Mouse (Mus musculus): ENCODE results near the gene Pank2.
"Not testable (repeated sequence)": the region's sequence is repeated elsewhere in the genome, so short reads cannot be mapped to it uniquely, and the experiment has no call there.

Pank2 gene

GRCm38 (mm10) chr2:131260544-131261307 lies 1.6 kb upstream of the Pank2 start:
- DNase-seq (ENCODE audit: low spot score in 2 of 2), result no peak

- no peak for DNase-seq (ENCODE audit: low spot score in 2 of 2)
Observed at GRCm38 (mm10) chr2:131261481-131262212, 648 bp upstream of the Pank2 start.

- peak in 1 of 2 experiments; percentile 16 for DNase-seq (ENCODE audit: low spot score in 2 of 2)
Observed at GRCm38 (mm10) chr2:131262680-131263670, 680 bp downstream of the Pank2 start.

- no peak for DNase-seq (ENCODE audit: low spot score in 2 of 2)
Observed at GRCm38 (mm10) chr2:131264027-131264426, 1.7 kb downstream of the Pank2 start.

- DNase-seq (ENCODE audit: low spot score in 2 of 2), result no peak
Observed at GRCm38 (mm10) chr2:131265056-131265455, 2.8 kb downstream of the Pank2 start.

GRCm38 (mm10) chr2:131275493-131275892 lies 13.2 kb downstream of the Pank2 start:
- DNase-seq (ENCODE audit: low spot score in 2 of 2), result no peak

- DNase-seq (ENCODE audit: low spot score in 2 of 2), result no peak
Observed at GRCm38 (mm10) chr2:131276722-131277121, 14.4 kb downstream of the Pank2 start.

GRCm38 (mm10) chr2:131281596-131281995 lies 19.3 kb downstream of the Pank2 start:
- DNase-seq (ENCODE audit: low spot score in 2 of 2), result no peak

GRCm38 (mm10) chr2:131286276-131286675 lies 24.0 kb downstream of the Pank2 start:
- no peak for DNase-seq (ENCODE audit: low spot score in 2 of 2)

GRCm38 (mm10) chr2:131290669-131291068 lies 28.4 kb downstream of the Pank2 start:
- no peak for DNase-seq (ENCODE audit: low spot score in 2 of 2)

GRCm38 (mm10) chr2:131296746-131297261 lies 34.5 kb downstream of the Pank2 start:
- no peak for DNase-seq (ENCODE audit: low spot score in 2 of 2)

- not testable (repeated sequence) for DNase-seq (ENCODE audit: low spot score in 2 of 2)
Observed at GRCm38 (mm10) chr2:131298674-131299073, 36.4 kb downstream of the Pank2 start.

- DNase-seq (ENCODE audit: low spot score in 2 of 2), result no peak
Observed at GRCm38 (mm10) chr2:131300485-131300884, 38.2 kb downstream of the Pank2 start.

GRCm38 (mm10) chr2:131301635-131302034 lies 39.3 kb downstream of the Pank2 start:
- no peak for DNase-seq (ENCODE audit: low spot score in 2 of 2)

GRCm38 (mm10) chr2:131304497-131304896 lies 42.2 kb downstream of the Pank2 start:
- no peak for DNase-seq (ENCODE audit: low spot score in 2 of 2)

GRCm38 (mm10) chr2:131305226-131305625 lies 42.9 kb downstream of the Pank2 start:
- not testable (repeated sequence) for DNase-seq (ENCODE audit: low spot score in 2 of 2)

- no peak for DNase-seq (ENCODE audit: low spot score in 2 of 2)
Observed at GRCm38 (mm10) chr2:131307391-131307790, 45.1 kb downstream of the Pank2 start.

- no peak for DNase-seq (ENCODE audit: low spot score in 2 of 2)
Observed at GRCm38 (mm10) chr2:131307822-131308221, 45.5 kb downstream of the Pank2 start.

GRCm38 (mm10) chr2:131309296-131309695 lies 47.0 kb downstream of the Pank2 start:
- DNase-seq (ENCODE audit: low spot score in 2 of 2), result no peak

GRCm38 (mm10) chr2:131316167-131316566 lies 53.9 kb downstream of the Pank2 start:
- DNase-seq (ENCODE audit: low spot score in 2 of 2), result no peak

- DNase-seq (ENCODE audit: low spot score in 2 of 2), result no peak
Observed at GRCm38 (mm10) chr2:131319401-131319800, 57.1 kb downstream of the Pank2 start.

- peak; percentile 18 to 49 for DNase-seq (ENCODE audit: low spot score in 2 of 2)
Observed at GRCm38 (mm10) chr2:131321192-131321591, 58.9 kb downstream of the Pank2 start.
